Mouse (Mus musculus): ENCODE measurements around the gene Ankdd1a. TPM values are rescaled to one million over a fixed set of nuclear protein-coding genes. Genes with fewer than 3 reads are reported as not detected.

Ankdd1a gene
- total RNA-seq, 2 experiments from 2014 or later: 2.7 to 3.4 TPM

DNA sequence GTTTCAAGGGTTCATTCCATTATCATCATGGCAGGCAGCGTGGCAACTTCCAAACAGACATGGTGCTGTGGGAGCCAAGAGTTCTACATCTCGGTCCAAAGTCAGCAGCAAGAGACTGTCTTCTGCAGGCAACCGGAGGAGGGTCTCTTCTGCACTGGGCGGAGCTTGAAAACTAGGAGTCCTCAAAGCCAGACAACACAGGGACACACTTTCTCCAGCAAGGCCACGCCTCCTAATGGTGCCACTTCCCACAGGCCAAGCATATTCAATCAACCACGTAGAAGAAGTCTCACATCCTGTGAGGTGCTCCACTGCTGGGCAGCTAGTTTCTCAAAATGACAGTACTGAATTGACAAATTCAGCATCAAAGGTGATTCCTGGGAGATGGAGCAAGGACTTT is 72.0 kb downstream of the Ankdd1a start:
- intact Hi-C loops (cut with DNase I): no loop called here
- no peak for DNase-seq (ENCODE audit: extremely low spot score in 1 of 2, low spot score in 2 of 2)

DNA sequence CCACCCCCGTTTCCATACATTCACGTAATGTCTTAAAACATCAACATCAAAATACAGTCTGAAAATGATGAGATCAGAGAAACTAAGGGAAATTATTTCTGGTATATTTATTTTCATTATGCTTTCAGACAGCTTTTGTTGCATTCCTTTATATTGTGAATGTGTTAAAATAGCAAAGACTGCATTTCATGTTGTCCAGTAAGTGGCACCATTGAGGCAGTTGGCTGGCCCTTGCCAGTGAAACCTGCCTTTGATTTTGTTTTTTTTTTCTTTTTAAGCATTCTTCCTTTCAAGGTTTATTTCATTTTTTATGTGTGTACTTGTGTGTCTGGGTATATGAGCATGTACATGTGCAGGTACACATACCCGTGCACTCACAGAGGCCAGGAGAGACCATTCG is 75.3 kb downstream of the Ankdd1a start:
- intact Hi-C loops (cut with DNase I): no loop called here
- no peak for DNase-seq (ENCODE audit: extremely low spot score in 1 of 2, low spot score in 2 of 2)

Other genes with a start within 250 kb of the Ankdd1a start
- 10 to 100 TPM; 25.3 to 25.4 TPM for gene Clpx, start 225.9 kb downstream of the Ankdd1a start, total RNA-seq (2021)
- 10 to 100 TPM; 23.1 to 23.7 TPM for gene Pdcd7, start 174.1 kb downstream of the Ankdd1a start, total RNA-seq (2021)
- 1 to 10 TPM; 2.5 to 4.7 TPM for gene Ubap1l, start 159.2 kb downstream of the Ankdd1a start, total RNA-seq (2021)
- under 1 TPM in 1 of 2 experiments, not detected in 1; 0.26 TPM for gene Kbtbd13, start 128.5 kb downstream of the Ankdd1a start, total RNA-seq (2021)
- 1 to 10 TPM; 2.6 to 2.8 TPM for gene Rasl12, start 121.7 kb downstream of the Ankdd1a start, total RNA-seq (2021)
- gene Slc51b, start 97.2 kb downstream of the Ankdd1a start, total RNA-seq (2021): not detected
- 10 to 100 TPM; 19.5 to 21.2 TPM for gene Mtfmt, start 84.4 kb downstream of the Ankdd1a start, total RNA-seq (2021)
- 10 to 100 TPM; 29.3 to 32.5 TPM for gene Spg21, start 59.2 kb downstream of the Ankdd1a start, total RNA-seq (2021)
- gene Plekho2, start 59.8 kb upstream of the Ankdd1a start, total RNA-seq (2021): 1 to 10 TPM; 4.9 to 9.5 TPM
- gene Pif1, start 67.0 kb upstream of the Ankdd1a start, total RNA-seq (2021): 1 to 10 TPM in 1 of 2 experiments, under 1 TPM in 1; 0.79 to 1.1 TPM
- 1 to 10 TPM; 1.6 to 1.8 TPM for gene Rbpms2, start 109.5 kb upstream of the Ankdd1a start, total RNA-seq (2021)
- gene Oaz2, start 147.8 kb upstream of the Ankdd1a start, total RNA-seq (2021): 100 to 1,000 TPM; 226 to 228 TPM

Measured in left cerebral cortex, postnatal 10 days (tissue).